Mouse (Mus musculus) erythroblast, embryonic 14.5 days (primary cell): ENCODE data around the gene Olfr1463. TPM values are rescaled to one million over a fixed set of nuclear protein-coding genes. Genes with fewer than 3 reads are reported as not detected.

Experiments
- H3K27me3 ChIP-seq: 2 replicates; pipeline ENCODE4 v1.6.1; 2012; ENCODE audit warnings: inconsistent platforms; ENCODE audit not compliant: control insufficient read depth
- H3K36me3 ChIP-seq: 2 replicates; pipeline ENCODE4 v1.6.1; 2012; ENCODE audit warnings: mild to moderate bottlenecking, inconsistent platforms; ENCODE audit not compliant: control insufficient read depth
- H3K4me1 ChIP-seq: 2 replicates; pipeline ENCODE4 v1.6.1; 2012; ENCODE audit warnings: inconsistent platforms; ENCODE audit not compliant: control insufficient read depth
- H3K4me3 ChIP-seq: replicated peaks from 2 replicates; pipeline ENCODE3; 2012; ENCODE audit warnings: moderate library complexity, mild to moderate bottlenecking, inconsistent platforms
- H3K9me3 ChIP-seq: 2 replicates; pipeline ENCODE4 v1.6.1; 2012; ENCODE audit warnings: low read length, inconsistent platforms, mixed read lengths; ENCODE audit not compliant: control insufficient read depth
- GATA1 ChIP-seq: IDR thresholded peaks from 2 replicates; pipeline ENCODE4 v1.6.1; 2012; ENCODE audit warnings: low read length, inconsistent platforms, mixed read lengths
- TAL1 ChIP-seq: IDR thresholded peaks from 3 replicates; pipeline ENCODE4 v1.6.1; 2012; ENCODE audit warnings: low read length, inconsistent platforms, mixed read lengths
- polyA plus RNA-seq: library from polyadenylated mRNA; stranded (reverse); fragments of >175 nt; gene quantifications from 2 replicates; pipeline ENCODE4 v1.2.3, GENCODE M21; 2012

Gene Olfr1463
- not detected in 2 replicates for polyA plus RNA-seq

GRCm38 (mm10) chr19:13231028-13231427, at the start of gene Olfr1463:
Gene Olfr1463, plus strand, starts transcription at chr19:13231328.
- Histone ChIP-seq H3K4me1 (no peaks in the 10 kb centered on the region), H3K36me3 (no peaks in the 10 kb centered on the region), H3K27me3 (no peaks in the 10 kb centered on the region), H3K4me3 (no peak within 1 kb of the TSS), H3K9me3 (no peaks in the 10 kb centered on the region; the same call in 1 of the 2 replicates)
- TF ChIP-seq GATA1 (no peak), TAL1 (no peak)

- Histone ChIP-seq H3K36me3 (no peaks in the 10 kb centered on the region), H3K4me1 (no peaks in the 10 kb centered on the region), H3K27me3 (no peaks in the 10 kb centered on the region), H3K4me3 (no peak within 1 kb of the TSS), H3K9me3 (peaks cover 3% of the 10 kb centered on the region; the same call in 1 of the 2 replicates)
- no peak for TF ChIP-seq GATA1
- TF ChIP-seq TAL1, result no peak
These were observed 45.7 kb upstream of the Olfr1463 start, which contains the start of gene Olfr1462 for GRCm38 (mm10) chr19:13185434-13185833. Gene Olfr1462, plus strand, starts transcription at chr19:13185734.

GRCm38 (mm10) chr19:13221666-13222065, 9.5 kb upstream of the Olfr1463 start:
- no peak for TF ChIP-seq TAL1
- no peak for TF ChIP-seq GATA1
- Histone ChIP-seq H3K4me3 (no peak overlapping the region), H3K4me1 (no peaks in the 10 kb centered on the region), H3K9me3 (peaks cover 2% of the 10 kb centered on the region), H3K36me3 (no peaks in the 10 kb centered on the region), H3K27me3 (no peaks in the 10 kb centered on the region)

Other genes starting within 250 kb of the Olfr1463 start
- not detected in 2 replicates for gene Olfr1451, start 236.3 kb upstream of the Olfr1463 start, polyA plus RNA-seq
- not detected in 2 replicates for gene Olfr1453, start 203.0 kb upstream of the Olfr1463 start, polyA plus RNA-seq
- gene Olfr1454, start 170.7 kb upstream of the Olfr1463 start, polyA plus RNA-seq, result 0.01 TPM in 1 of 2 replicates, not detected in the other
- not detected in 2 replicates for gene Olfr1457, start 133.4 kb upstream of the Olfr1463 start, polyA plus RNA-seq
- gene Olfr1458, start 124.6 kb upstream of the Olfr1463 start, polyA plus RNA-seq, result not detected in 2 replicates
- not detected in 2 replicates for gene Olfr1459, start 81.8 kb upstream of the Olfr1463 start, polyA plus RNA-seq
- gene Olfr1461, start 68.3 kb upstream of the Olfr1463 start, polyA plus RNA-seq, result not detected in 2 replicates
- gene Olfr1462, start 45.6 kb upstream of the Olfr1463 start, polyA plus RNA-seq, result not detected in 2 replicates
- gene Olfr1465, start 84.2 kb downstream of the Olfr1463 start, polyA plus RNA-seq, result not detected in 2 replicates
- gene Olfr1466, start 107.5 kb downstream of the Olfr1463 start, polyA plus RNA-seq, result not detected in 2 replicates
- not detected in 2 replicates for gene Olfr1467, start 130.9 kb downstream of the Olfr1463 start, polyA plus RNA-seq
- not detected in 2 replicates for gene Olfr1469, start 176.5 kb downstream of the Olfr1463 start, polyA plus RNA-seq
- gene Olfr1471, start 212.1 kb downstream of the Olfr1463 start, polyA plus RNA-seq, result not detected in 2 replicates
- not detected in 2 replicates for gene Olfr1472, start 224.8 kb downstream of the Olfr1463 start, polyA plus RNA-seq
- not detected in 2 replicates for gene Olfr1474, start 238.2 kb downstream of the Olfr1463 start, polyA plus RNA-seq
- gene Olfr1475, start 248.9 kb downstream of the Olfr1463 start, polyA plus RNA-seq, result not detected in 2 replicates